Mouse (Mus musculus) MEL (cell line): ENCODE results near the gene Abhd8. TPM values are rescaled to one million over a fixed set of nuclear protein-coding genes. Genes with fewer than 3 reads are reported as not detected.

Experiments used
- DNase-seq: peaks from one replicate; pipeline ENCODE4 v3.0.0; 2011; ENCODE audit warnings: low read depth, low spot score
- H3K27ac ChIP-seq: 2 replicates; pipeline ENCODE4 v1.5.1; 2012; ENCODE audit warnings: low read depth, mild to moderate bottlenecking, control low read depth, low read length, moderate library complexity; ENCODE audit not compliant: control insufficient read depth
- H3K27me3 ChIP-seq, 2 experiments: fragments of 150-350 bp in 1 of 2; sonication (generic) in 1 of 2; 2 replicates each; pipeline ENCODE4 v1.6.1; 2012; ENCODE audit warnings: low read length in 2 of 2, mild to moderate bottlenecking in 2 of 2, improper control_type of control experiment in 1 of 2, moderate library complexity in 1 of 2; ENCODE audit not compliant: insufficient read depth in 2 of 2, control insufficient read depth in 1 of 2
- H3K36me3 ChIP-seq, 2 experiments: 2 replicates each; pipeline ENCODE4 v1.6.1; 2012 to 2014; ENCODE audit warnings: low read length in 2 of 2, improper control_type of control experiment in 1 of 2, inconsistent platforms in 1 of 2, mild to moderate bottlenecking in 1 of 2; ENCODE audit not compliant: insufficient read depth in 2 of 2, control insufficient read depth in 1 of 2
- H3K4me1 ChIP-seq, 2 experiments: fragments of 150-350 bp in 1 of 2; sonication (generic) in 1 of 2; 2 replicates each; pipeline ENCODE4 v1.6.1; 2012; ENCODE audit warnings: low read length in 2 of 2, improper control_type of control experiment in 1 of 2, mild to moderate bottlenecking in 1 of 2; ENCODE audit not compliant: insufficient read depth in 2 of 2, control insufficient read depth in 1 of 2
- H3K4me3 ChIP-seq, 2 experiments: fragments of 150-350 bp in 1 of 2; sonication (generic) in 1 of 2; 2 replicates each; pipeline ENCODE4 v1.5.1; 2012; ENCODE audit warnings: low read depth in 2 of 2, low read length in 2 of 2, mild to moderate bottlenecking in 2 of 2, moderate library complexity in 2 of 2, control low read depth in 1 of 2, improper control_type of control experiment in 1 of 2; ENCODE audit not compliant: control insufficient read depth in 1 of 2, insufficient read depth in 1 of 2
- H3K79me2 ChIP-seq: 2 replicates; pipeline ENCODE4 v1.6.1; 2012; ENCODE audit warnings: mild to moderate bottlenecking, low read length, moderate library complexity; ENCODE audit not compliant: control insufficient read depth, poor library complexity, insufficient read depth
- H3K9ac ChIP-seq: 2 replicates; pipeline ENCODE4 v1.6.1; 2012; ENCODE audit warnings: low read depth, mild to moderate bottlenecking, control low read depth, low read length, moderate library complexity; ENCODE audit not compliant: control insufficient read depth, poor library complexity, severe bottlenecking
- H3K9me3 ChIP-seq: fragments of 150-350 bp; sonication (generic); replicated peaks from 2 replicates; pipeline ENCODE4 v1.6.1; 2012; ENCODE audit warnings: mild to moderate bottlenecking, low read length, improper control_type of control experiment, moderate library complexity; ENCODE audit not compliant: insufficient read depth
- BHLHE40 ChIP-seq: IDR thresholded peaks from 2 replicates; pipeline ENCODE4 v1.6.1; 2012; ENCODE audit warnings: low read depth, mild to moderate bottlenecking, inconsistent platforms, low read length, improper control_type of control experiment, borderline replicate concordance
- CHD2 ChIP-seq: IDR thresholded peaks from 2 replicates; pipeline ENCODE4 v1.6.1; 2011; ENCODE audit warnings: low read length, improper control_type of control experiment
- ELF1 ChIP-seq: IDR thresholded peaks from 2 replicates; pipeline ENCODE4 v1.6.1; 2014; ENCODE audit warnings: low read depth, mild to moderate bottlenecking, inconsistent platforms, low read length, improper control_type of control experiment, moderate library complexity
- JUND ChIP-seq: IDR thresholded peaks from 2 replicates; pipeline ENCODE4 v1.6.1; 2011; ENCODE audit warnings: low read depth, mild to moderate bottlenecking, improper control_type of control experiment, low read length
- KAT2A ChIP-seq: conservative IDR thresholded peaks from 2 replicates; pipeline ENCODE4 v1.6.1; 2012; ENCODE audit warnings: low read depth, low read length, improper control_type of control experiment, inconsistent platforms
- MAZ ChIP-seq: IDR thresholded peaks from 2 replicates; pipeline ENCODE4 v1.6.1; 2012; ENCODE audit warnings: low read depth, mild to moderate bottlenecking, inconsistent platforms, low read length, improper control_type of control experiment
- MYB ChIP-seq: IDR thresholded peaks from 2 replicates; pipeline ENCODE4 v1.6.1; 2011; ENCODE audit warnings: mild to moderate bottlenecking, low read depth, low read length, improper control_type of control experiment
- MYC ChIP-seq: IDR thresholded peaks from 2 replicates; pipeline ENCODE4 v1.6.1; 2011; ENCODE audit warnings: low read depth, mild to moderate bottlenecking, low read length, improper control_type of control experiment, moderate library complexity
- POLR2A ChIP-seq, 2 experiments: IDR thresholded peaks; 2 replicates each; pipeline ENCODE4 v1.6.1; 2011 to 2012; ENCODE audit warnings: low read length in 2 of 2, mild to moderate bottlenecking in 2 of 2, control low read depth in 1 of 2, improper control_type of control experiment in 1 of 2, low read depth in 1 of 2, moderate library complexity in 1 of 2; ENCODE audit not compliant: control insufficient read depth in 1 of 2, insufficient read depth in 1 of 2, poor library complexity in 1 of 2
- POLR2AphosphoS5 ChIP-seq: IDR thresholded peaks from 2 replicates; pipeline ENCODE4 v1.6.1; 2012; ENCODE audit warnings: low read depth, borderline replicate concordance, mild to moderate bottlenecking, inconsistent platforms, low read length, moderate library complexity, mixed read lengths
- RAD21 ChIP-seq: IDR thresholded peaks from 2 replicates; pipeline ENCODE4 v1.6.1; 2011; ENCODE audit warnings: mild to moderate bottlenecking, low read depth, low read length, improper control_type of control experiment
- RCOR1 ChIP-seq: IDR thresholded peaks from 2 replicates; pipeline ENCODE4 v1.6.1; 2012; ENCODE audit warnings: low read depth, mild to moderate bottlenecking, inconsistent platforms, low read length, improper control_type of control experiment
- SIN3A ChIP-seq: IDR thresholded peaks from 2 replicates; pipeline ENCODE4 v1.6.1; 2012; ENCODE audit warnings: low read length, improper control_type of control experiment, inconsistent platforms
- SMC3 ChIP-seq: IDR thresholded peaks from 2 replicates; pipeline ENCODE4 v1.6.1; 2011; ENCODE audit warnings: low read depth, low read length, improper control_type of control experiment
- USF1 ChIP-seq: IDR thresholded peaks from 2 replicates; pipeline ENCODE4 v1.6.1; 2014; ENCODE audit warnings: low read depth, mild to moderate bottlenecking, inconsistent platforms, low read length, improper control_type of control experiment, moderate library complexity
- USF2 ChIP-seq, 2 experiments: IDR thresholded peaks; 2 replicates each; pipeline ENCODE4 v1.6.1; 2011 to 2012; ENCODE audit warnings: improper control_type of control experiment in 2 of 2, low read length in 2 of 2, borderline replicate concordance in 1 of 2, inconsistent platforms in 1 of 2, low read depth in 1 of 2, mild to moderate bottlenecking in 1 of 2; ENCODE audit not compliant: insufficient read depth in 1 of 2
- ZC3H11A ChIP-seq: IDR thresholded peaks from 2 replicates; pipeline ENCODE4 v1.6.1; 2012; ENCODE audit warnings: low read depth, mild to moderate bottlenecking, inconsistent platforms, low read length, improper control_type of control experiment
- ZKSCAN1 ChIP-seq: IDR thresholded peaks from 2 replicates; pipeline ENCODE4 v1.6.1; 2012; ENCODE audit warnings: low read depth, mild to moderate bottlenecking, inconsistent platforms, low read length, improper control_type of control experiment, moderate library complexity
- polyA plus RNA-seq, 2 experiments: library from polyadenylated mRNA; stranded (reverse) in 1 of 2; unstranded in 1 of 2; fragments of >175 nt in 1 of 2; fragments of >200 nt in 1 of 2; gene quantifications; 2 replicates each; pipeline versions ENCODE4 v1.2.1 to v1.2.4; 2012; ENCODE audit warnings: low replicate concordance in 2 of 2, low read depth in 1 of 2; ENCODE audit not compliant: insufficient read length in 2 of 2, insufficient read depth in 1 of 2, missing spikeins in 1 of 2
- total RNA-seq: library from RNA; depleted of rRNA; stranded (reverse); fragments of 300-350 nt; gene quantifications from 2 replicates; pipeline ENCODE4 v1.2.3, GENCODE M21; 2012

Abhd8 gene
- total and polyA plus RNA-seq, 3 experiments, result 28.5 to 39.2 TPM; not detected in 1

- no peak overlapping the region for H3K27ac ChIP-seq
- H3K36me3 ChIP-seq, result peaks cover 0 to 7% of the 10 kb centered on the region in 2 experiments; a peak in 1 of 4 replicates
- H3K27me3 ChIP-seq, result no peaks in the 10 kb centered on the region
- DNase-seq, result no peak
- TF ChIP-seq POLR2AphosphoS5 (no peak), RAD21 (no peak), CHD2 (no peak), RCOR1 (no peak), MYB (no peak), ELF1 (no peak), JUND (no peak), ZC3H11A (no peak), KAT2A (no peak), POLR2A (IDR thresholded peaks at IDR 0.05; ENCODE audit: control insufficient read depth in 1 of 2, insufficient read depth in 1 of 2, low read depth in 1 of 2, low read length in 2 of 2, poor library complexity in 1 of 2) (no peak), USF2 (IDR thresholded peaks at IDR 0.05; ENCODE audit: borderline replicate concordance in 1 of 2, insufficient read depth in 1 of 2, low read depth in 1 of 2, low read length in 2 of 2) (no peak), SIN3A (no peak)
- peaks cover 7% of the 10 kb centered on the region; the same call in 1 of the 2 replicates for H3K79me2 ChIP-seq
- H3K9me3 ChIP-seq, result no peaks in the 10 kb centered on the region
- peaks cover 0 to 10% of the 10 kb centered on the region in 2 experiments; a peak in 2 of 4 replicates for H3K4me1 ChIP-seq
- peak overlapping the region; percentile 82 for H3K9ac ChIP-seq
- H3K4me3 ChIP-seq, result peak overlapping the region; percentile 89 to 95
These were observed 669 bp downstream of the Abhd8 start for GRCm38 (mm10) chr8:71462786-71463185.

GRCm38 (mm10) chr8:71462191-71462590, 1.3 kb downstream of the Abhd8 start:
- Histone ChIP-seq H3K9me3 (no peaks in the 10 kb centered on the region), H3K9ac (no peak overlapping the region), H3K27me3 (no peaks in the 10 kb centered on the region), H3K79me2 (peaks cover 7% of the 10 kb centered on the region; the same call in 1 of the 2 replicates), H3K4me1 (peaks cover 0 to 10% of the 10 kb centered on the region in 2 experiments; a peak in 2 of 4 replicates), H3K27ac (no peak overlapping the region), H3K4me3 (no peak overlapping the region), H3K36me3 (peaks cover 0 to 7% of the 10 kb centered on the region in 2 experiments; a peak in 1 of 4 replicates)
- TF ChIP-seq JUND (no peak), USF1 (no peak), USF2 (IDR thresholded peaks at IDR 0.05; ENCODE audit: borderline replicate concordance in 1 of 2, insufficient read depth in 1 of 2, low read depth in 1 of 2, low read length in 2 of 2) (no peak), MAZ (no peak), ZKSCAN1 (no peak), CHD2 (no peak), BHLHE40 (no peak), MYC (no peak), SMC3 (no peak), ELF1 (no peak), KAT2A (no peak)
- no peak for DNase-seq
